Mouse (Mus musculus) urinary bladder, postnatal 4 days (tissue): ENCODE results near the gene Pradc1.

ENCODE experiments used
- DNase-seq, 2 experiments: peaks; one replicate each; pipeline ENCODE4 v3.0.0; 2021 to 2022; ENCODE audit warnings: low spot score in 2 of 2

The Pradc1 gene

GRCm38 (mm10) chr6:85451664-85452410 lies at the start of gene Pradc1:
TSS of gene Pradc1 (minus strand) at chr6:85451970.
- peak; percentile 95 to 96 for DNase-seq

GRCm38 (mm10) chr6:85500416-85500815 lies 48.6 kb upstream of the Pradc1 start:
- no peak for DNase-seq

GRCm38 (mm10) chr6:85498147-85498546 lies 46.4 kb upstream of the Pradc1 start:
- DNase-seq = no peak

- no peak for DNase-seq
Measured at GRCm38 (mm10) chr6:85496976-85497375, 45.2 kb upstream of the Pradc1 start.

GRCm38 (mm10) chr6:85491606-85492005 lies 39.8 kb upstream of the Pradc1 start:
- DNase-seq = no peak

- no peak for DNase-seq
Measured at GRCm38 (mm10) chr6:85490252-85490651, 38.5 kb upstream of the Pradc1 start.

- DNase-seq = no peak
Measured at GRCm38 (mm10) chr6:85489717-85490116, 37.9 kb upstream of the Pradc1 start.

GRCm38 (mm10) chr6:85488510-85488909 lies 36.7 kb upstream of the Pradc1 start:
- no peak for DNase-seq

- no peak for DNase-seq
Measured at GRCm38 (mm10) chr6:85485738-85486137, 34.0 kb upstream of the Pradc1 start.

- DNase-seq = no peak
Measured at GRCm38 (mm10) chr6:85483843-85484721, 32.3 kb upstream of the Pradc1 start.

GRCm38 (mm10) chr6:85480685-85481084 lies 28.9 kb upstream of the Pradc1 start:
- no peak for DNase-seq

- no peak for DNase-seq
Measured at GRCm38 (mm10) chr6:85479979-85480378, 28.2 kb upstream of the Pradc1 start.

GRCm38 (mm10) chr6:85478416-85478815 lies 26.6 kb upstream of the Pradc1 start:
- DNase-seq = no peak

- no peak for DNase-seq
Measured at GRCm38 (mm10) chr6:85477366-85477917, 25.7 kb upstream of the Pradc1 start.

GRCm38 (mm10) chr6:85475581-85475980 lies 23.8 kb upstream of the Pradc1 start:
- no peak for DNase-seq

GRCm38 (mm10) chr6:85472542-85472941 lies 20.8 kb upstream of the Pradc1 start:
- no peak for DNase-seq

- DNase-seq = no peak
Measured at GRCm38 (mm10) chr6:85471962-85472361, 20.2 kb upstream of the Pradc1 start.

GRCm38 (mm10) chr6:85469660-85470430 lies 18.1 kb upstream of the Pradc1 start:
- DNase-seq = no peak

- DNase-seq = no peak
Measured at GRCm38 (mm10) chr6:85465381-85465780, 13.6 kb upstream of the Pradc1 start.

GRCm38 (mm10) chr6:85459621-85460020 lies 7.9 kb upstream of the Pradc1 start:
- DNase-seq = no peak

GRCm38 (mm10) chr6:85452816-85453215 lies 1.0 kb upstream of the Pradc1 start:
- no peak for DNase-seq

GRCm38 (mm10) chr6:85452411-85452665 lies 568 bp upstream of the Pradc1 start:
- DNase-seq = no peak
